In the genomic region with DNA sequence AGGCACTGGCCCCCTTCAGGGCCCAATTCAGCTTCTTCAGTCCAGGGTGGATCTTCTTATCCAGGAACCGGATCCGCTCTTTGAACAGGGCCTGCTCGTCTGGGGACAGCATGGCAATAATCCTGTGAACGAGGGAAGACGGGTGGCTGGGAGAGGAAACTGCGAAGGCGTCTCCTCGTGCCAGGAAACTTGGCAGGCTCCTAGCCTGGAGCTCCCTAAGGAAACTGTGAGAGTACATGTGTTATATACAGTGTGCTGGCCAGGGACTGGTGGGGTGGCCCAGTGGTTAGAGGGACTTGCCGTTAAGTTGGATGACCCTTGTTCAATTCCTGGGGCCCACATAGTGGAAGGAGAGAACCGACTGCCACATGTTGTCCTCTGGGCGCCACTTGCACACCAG, we compare ENCODE assay signal across 17 mouse cellular contexts. TPM values are rescaled to one million over a fixed set of nuclear protein-coding genes. Genes with fewer than 3 reads are reported as not detected.
A peak's percentile ranks its signal among the peaks of the same experiment; 100 is the strongest.
DNase-seq lines count a peak whose midpoint lies in the region; TF ChIP-seq lines count a peak whose summit lies in the region.
"Had no signal": no experiment of that assay in that cellular context is flagged by ENCODE, and none has a peak within 500 bp of the region (broad histone marks: within the 10 kb centered on the region; RNA-seq: fewer than 3 reads in every experiment).

No protein-coding gene starts in this region.

- H3K4me1 ChIP-seq in lung, adult 2 months (ENCODE audit: control insufficient read depth, insufficient read depth, low read length): peaks cover 8% of the 10 kb centered on the region
- H3K4me1 ChIP-seq: neural tube, embryonic 12.5 days had no signal

- WGBS in lung, adult 2 months: 61% methylated on average over 11 of the region's 11 CpGs

- TF ChIP-seq CTCF in lung, adult 2 months (IDR thresholded peaks at IDR 0.05; ENCODE audit: insufficient read depth, low read length): no peak

- peak; percentile 46 for DNase-seq in adrenal gland, postnatal 10 days
- no peak for DNase-seq in adrenal gland, adult 8-10 months
- peak; percentile 19 to 39 for DNase-seq in layer of hippocampus, adult 18-20 months (ENCODE audit: low spot score in 2 of 2)
- no peak for DNase-seq in layer of hippocampus, adult 9-10 months (ENCODE audit: low spot score)
- peak; percentile 34 for DNase-seq in lung, postnatal 14 days
- DNase-seq in lung, adult 2 months: no peak
- DNase-seq in right cerebral cortex, postnatal 4 days: peak; percentile 45
- DNase-seq in cerebellum, adult 18-20 months: no peak
- DNase-seq: cerebellum, adult 11-12 months; kidney, adult 18-20 months; kidney, postnatal 14 days; thymus, adult 18-20 months had no signal

- TF ChIP-seq POLR2A in lung, adult 2 months (IDR thresholded peaks at IDR 0.05; ENCODE audit: borderline replicate concordance, extremely low read depth, low read depth, low read length): no peak

- H3K4me3 ChIP-seq in lung, adult 2 months (replicated peaks; ENCODE audit: extremely low read depth, low read depth, low read length): no peak overlapping the region
- H3K4me3 ChIP-seq: embryonic facial prominence, embryonic 10.5 days; heart, embryonic 12.5 days; lung, embryonic 15.5 days; midbrain, embryonic 10.5 days; neural tube, embryonic 12.5 days had no signal

RNA-seq across cellular contexts. Expression of gene Dnah2, which starts 49.8 kb away (rescaled TPM):
- total RNA-seq in adrenal gland, postnatal 10 days (2021): under 1 TPM; 0.30 TPM
- 1 to 10 TPM in 1 of 4 experiments, under 1 TPM in 3; 0.14 to 1.0 (median 0.70) TPM for total RNA-seq in adrenal gland, adult 8-10 months (2022)
- total RNA-seq in layer of hippocampus, adult 18-20 months (2021): 1 to 10 TPM; 3.9 to 4.3 TPM
- polyA plus RNA-seq in lung, adult 2 months (2012; rRNA removed): 3.1 TPM in 2 replicates

Comparison
In these comparisons a context has a peak if more than half of its experiments do, and no peak if none do; other contexts are left out.
1. DNase-seq: peak in adrenal gland, postnatal 10 days (single experiment), layer of hippocampus, adult 18-20 months (2 of 2), lung, postnatal 14 days (single experiment) and right cerebral cortex, postnatal 4 days (single experiment); none in adrenal gland, adult 8-10 months (single experiment), layer of hippocampus, adult 9-10 months (single experiment), lung, adult 2 months (single experiment) and cerebellum, adult 18-20 months (0 of 2).